ENCODE assay signal across 18 mouse cellular contexts in genomic region chr2:137064513-137064912, GRCm38 (mm10).
"Had no signal": no experiment of that assay in that cellular context is flagged by ENCODE, and none has a peak within 500 bp of the region (broad histone marks: within the 10 kb centered on the region; RNA-seq: fewer than 3 reads in every experiment).

No protein-coding gene starts in this region.

- H3K4me1 ChIP-seq: liver, embryonic 13.5 days; lung, embryonic 15.5 days; megakaryocyte, embryonic 14.5 days had no signal

- H3K4me2 ChIP-seq: limb, embryonic 15.5 days; liver, embryonic 13.5 days; lung, embryonic 15.5 days had no signal

- H3K9ac ChIP-seq: limb, embryonic 15.5 days; liver, embryonic 13.5 days; liver, postnatal 0 days; lung, embryonic 15.5 days had no signal

- H3K4me3 ChIP-seq: layer of hippocampus, adult 2 months; limb, embryonic 15.5 days; liver, embryonic 13.5 days; lung, embryonic 15.5 days; megakaryocyte, embryonic 14.5 days had no signal

- H3K27ac ChIP-seq: layer of hippocampus, adult 2 months; limb, embryonic 15.5 days; liver, embryonic 13.5 days; lung, embryonic 15.5 days; macrophage had no signal

- DNase-seq: kidney, adult 11 months; kidney, adult 9 months; kidney, postnatal 10 days; kidney, postnatal 4 days; left cerebral cortex, postnatal 4 days; liver, embryonic 13.5 days; liver, postnatal 0 days; lung, postnatal 14 days; midbrain, embryonic 14.5 days; right cerebral cortex, postnatal 4 days; spleen, adult 18-20 months; thymus, adult 18-20 months; thymus, postnatal 14 days had no signal

- ATAC-seq: liver, postnatal 0 days had no signal

- H3K36me3 ChIP-seq: limb, embryonic 15.5 days; lung, embryonic 15.5 days had no signal

- H3K27me3 ChIP-seq: limb, embryonic 15.5 days; liver, embryonic 13.5 days; lung, embryonic 15.5 days; megakaryocyte, embryonic 14.5 days had no signal

- H3K9me3 ChIP-seq: limb, embryonic 15.5 days; liver, embryonic 13.5 days; lung, embryonic 15.5 days; megakaryocyte, embryonic 14.5 days had no signal
